Mouse (Mus musculus) 3T3-L1 (cell line): Measurements from ENCODE around the gene Cdh23.

Source experiments
- DNase-seq: peaks from one replicate; pipeline ENCODE4 v3.0.0-alpha.2; 2015; ENCODE audit warnings: low read depth, low spot score

Gene Cdh23

DNA sequence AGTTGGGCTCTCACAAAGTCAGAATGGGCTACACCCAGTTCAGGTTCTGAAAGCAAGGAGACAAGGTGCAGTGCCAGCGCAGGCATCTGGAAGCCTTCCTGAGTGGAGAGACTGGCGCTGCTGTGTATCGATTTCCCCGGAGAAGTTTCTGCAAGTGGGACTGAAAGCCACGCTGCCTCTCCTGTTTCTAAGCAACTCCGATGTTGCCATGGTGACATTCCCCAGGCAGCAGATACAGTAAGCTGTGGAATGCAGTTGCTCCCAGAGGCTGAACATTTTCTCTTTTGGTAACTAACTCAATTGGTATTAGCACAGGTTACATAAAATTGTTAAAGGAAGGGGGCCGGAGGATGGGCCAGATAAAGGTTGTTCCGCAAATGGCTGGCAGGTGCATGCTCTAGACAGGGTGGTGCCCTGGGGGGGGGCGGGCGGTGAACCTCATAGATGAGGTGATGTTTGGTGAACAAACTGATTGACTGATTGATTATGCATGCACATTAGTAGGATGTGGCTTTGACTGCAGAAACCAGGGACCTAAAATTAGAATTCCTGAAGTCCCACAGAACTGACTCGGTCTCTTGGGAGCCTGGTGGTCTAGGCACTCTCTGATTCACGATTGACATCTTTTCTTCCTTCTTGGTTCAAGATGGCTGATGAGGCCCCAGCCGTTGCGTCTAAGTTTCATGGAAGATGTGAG, 410.5 kb downstream of the Cdh23 start:
- DNase-seq: peak; percentile 57

DNA sequence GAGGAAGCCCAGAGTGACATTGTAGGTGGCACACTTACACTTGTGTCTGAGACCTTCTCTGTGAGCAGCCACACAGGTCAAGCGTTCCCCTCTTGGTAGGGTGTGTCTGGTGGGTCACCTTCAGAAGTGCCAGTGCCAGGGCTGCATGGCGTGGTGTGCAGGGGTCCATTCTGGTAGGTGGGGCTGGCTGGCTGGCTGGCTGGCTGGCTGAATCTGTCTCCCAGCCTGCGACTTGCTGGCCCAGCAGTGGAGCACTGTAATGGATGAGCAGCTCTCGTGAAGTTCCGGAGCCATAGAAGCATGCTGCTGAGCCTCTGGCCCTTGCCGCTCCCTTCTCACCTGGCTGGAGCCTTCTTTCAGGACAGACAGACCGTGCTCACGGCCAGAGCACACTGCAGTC, 411.1 kb downstream of the Cdh23 start:
- no peak for DNase-seq

DNA sequence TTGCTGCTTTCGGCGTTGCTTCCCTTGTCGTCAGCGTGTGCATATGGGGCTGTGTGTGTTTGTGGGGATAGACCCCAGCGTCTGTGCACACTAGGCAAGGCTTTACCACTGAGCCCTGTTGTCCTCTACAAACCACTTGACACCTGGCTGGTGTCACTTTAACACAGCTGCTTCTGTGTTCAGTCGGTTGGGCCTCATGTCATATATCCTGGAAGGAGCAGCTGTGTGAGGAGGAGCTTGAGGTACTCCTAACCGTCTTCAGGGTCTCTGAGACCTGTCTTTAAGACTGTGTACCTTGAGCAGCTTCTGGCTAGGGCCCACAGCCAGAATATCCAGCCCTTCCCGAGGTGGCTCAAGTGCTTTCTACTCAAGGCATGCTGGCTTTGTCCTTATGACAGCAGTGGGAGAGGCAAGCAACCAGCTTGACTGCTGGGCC, 411.6 kb downstream of the Cdh23 start:
- no peak for DNase-seq

DNA sequence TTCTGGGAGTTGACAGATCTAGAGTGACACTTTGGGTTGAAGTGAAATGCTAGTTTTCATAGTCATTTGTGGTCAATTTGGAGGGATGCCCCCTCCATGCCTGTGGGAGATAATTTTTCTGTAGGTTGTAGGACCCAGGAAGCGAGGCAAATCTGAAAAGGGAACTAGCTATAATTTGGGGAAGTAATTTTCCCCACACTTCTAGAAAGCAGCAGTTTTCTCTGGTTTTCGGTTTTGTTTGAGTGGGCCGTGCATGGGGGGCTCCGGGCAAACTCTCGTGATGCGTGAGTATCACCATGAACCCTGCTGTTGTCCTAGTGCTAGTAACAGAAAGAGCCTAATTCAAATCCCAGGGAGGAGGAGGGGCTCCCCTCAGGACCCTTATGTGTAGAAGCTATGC, 412.0 kb downstream of the Cdh23 start:
- no peak for DNase-seq

GRCm38 (mm10) chr10:60282116-60283014, 413.9 kb downstream of the Cdh23 start:
- peak; percentile 58 for DNase-seq

DNA sequence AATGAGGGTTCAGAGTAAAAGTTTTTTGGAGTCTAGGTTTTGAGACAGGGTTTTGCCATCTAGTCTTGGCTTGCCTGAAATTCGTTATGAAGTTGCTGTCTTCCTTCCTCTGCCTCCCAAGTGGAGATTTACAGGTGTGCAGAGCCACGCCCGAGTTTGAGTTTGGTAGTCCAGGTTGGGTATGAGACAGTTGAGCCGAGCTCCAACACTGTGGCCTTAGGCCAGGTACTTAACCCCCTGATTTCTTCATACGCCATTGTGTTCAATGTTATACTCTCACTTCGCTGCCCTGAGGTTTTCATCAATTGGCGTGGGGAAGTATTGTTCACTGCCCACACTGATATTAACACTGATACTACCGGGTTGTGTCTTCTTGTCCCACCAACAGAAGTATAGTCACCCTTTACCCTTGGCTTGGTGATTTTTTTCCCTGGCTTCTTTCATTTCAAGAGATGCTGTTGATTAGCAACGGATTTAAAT, 414.7 kb downstream of the Cdh23 start:
- no peak for DNase-seq

- DNase-seq: no peak
Measured at GRCm38 (mm10) chr10:60280353-60280752, 415.9 kb downstream of the Cdh23 start.

DNA sequence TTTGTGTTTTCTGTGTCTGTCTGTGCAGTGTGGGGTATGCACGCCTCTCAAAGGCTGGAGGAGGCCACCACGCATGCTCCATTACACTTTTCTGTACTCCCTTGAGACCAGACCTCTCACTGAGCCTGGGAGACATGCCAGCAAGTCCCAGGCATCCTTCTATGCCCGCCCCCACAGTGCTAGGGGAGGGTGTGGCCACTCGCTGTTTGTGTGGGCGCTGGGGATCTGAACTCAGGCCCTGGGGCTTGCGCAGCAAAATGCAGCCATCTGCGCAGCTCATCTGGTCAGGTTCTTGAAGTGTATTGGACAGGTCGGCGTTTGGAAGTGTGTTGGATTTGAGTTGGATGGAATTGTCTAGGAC, 416.4 kb downstream of the Cdh23 start:
- peak; percentile 60 for DNase-seq

GRCm38 (mm10) chr10:60279290-60279940, 416.9 kb downstream of the Cdh23 start:
- no peak for DNase-seq

- no peak for DNase-seq
Measured at GRCm38 (mm10) chr10:60278786-60279185, 417.5 kb downstream of the Cdh23 start.

GRCm38 (mm10) chr10:60278006-60278399, 418.3 kb downstream of the Cdh23 start:
- DNase-seq: no peak

DNA sequence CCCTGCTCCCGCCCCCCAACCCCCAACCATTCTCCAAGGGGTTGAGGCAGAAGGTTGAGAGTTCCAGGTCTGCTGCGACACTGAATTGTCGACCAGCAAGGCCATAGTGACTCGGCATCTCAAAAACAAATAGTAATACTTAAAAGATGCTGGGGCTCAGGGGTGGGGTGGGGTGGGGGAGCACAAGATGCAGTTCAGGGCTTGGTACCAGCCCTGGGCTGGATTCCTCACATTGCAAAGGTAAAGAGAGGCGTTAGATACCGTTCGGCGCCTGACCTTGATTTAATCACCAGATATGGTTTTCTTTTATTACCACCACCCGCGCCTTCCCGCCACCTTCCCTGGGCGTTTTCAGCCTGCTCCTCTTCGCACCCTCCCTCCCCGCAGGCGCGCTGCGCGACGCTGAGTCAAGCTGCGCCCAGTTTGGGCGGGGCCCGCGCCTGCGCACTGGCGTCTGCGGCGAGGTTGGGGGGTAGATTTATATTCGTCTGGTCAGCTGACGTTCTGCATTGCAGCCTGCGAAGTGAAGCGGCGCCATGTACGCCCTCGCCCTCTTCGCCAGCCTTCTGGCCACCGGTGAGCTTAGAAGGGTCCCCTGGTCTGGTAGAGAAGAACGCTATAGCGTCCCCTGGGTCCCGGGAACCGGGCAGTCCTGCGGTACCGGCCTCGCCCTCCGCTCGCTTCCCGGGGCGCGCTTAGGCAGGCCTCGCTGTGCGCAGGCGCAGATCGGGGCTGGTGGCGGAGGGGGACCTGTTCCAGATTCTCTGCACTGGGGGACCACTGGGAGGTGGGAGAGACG, 418.9 kb downstream of the Cdh23 start, which contains the start of gene Psap:
Gene Psap (plus strand): TSS at position 421 of the 799 bp plus-strand sequence.
- DNase-seq: peak; percentile 86

GRCm38 (mm10) chr10:60273382-60273781, 422.9 kb downstream of the Cdh23 start:
- no peak for DNase-seq

- DNase-seq: no peak
Measured at GRCm38 (mm10) chr10:60272241-60272640, 424.0 kb downstream of the Cdh23 start.

DNA sequence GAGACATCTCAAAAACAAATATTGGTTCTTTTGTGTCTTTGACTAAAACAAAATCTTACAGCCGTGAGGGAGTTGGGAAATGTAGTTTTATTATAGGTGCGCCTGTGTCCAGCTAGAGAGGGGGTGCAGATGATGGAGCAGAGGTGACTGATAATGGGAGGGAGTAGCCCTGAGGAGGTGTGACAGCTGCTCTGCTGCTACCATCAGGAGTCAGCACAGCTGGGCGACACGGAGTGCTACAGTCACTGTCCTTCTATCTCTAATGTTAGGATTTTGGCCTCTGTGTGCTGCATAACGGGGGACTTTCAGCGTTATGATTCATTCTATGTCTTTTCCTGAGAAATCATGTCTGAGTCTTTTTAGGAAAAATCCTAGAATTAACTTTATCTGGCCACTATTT, 425.3 kb downstream of the Cdh23 start:
- no peak for DNase-seq

DNA sequence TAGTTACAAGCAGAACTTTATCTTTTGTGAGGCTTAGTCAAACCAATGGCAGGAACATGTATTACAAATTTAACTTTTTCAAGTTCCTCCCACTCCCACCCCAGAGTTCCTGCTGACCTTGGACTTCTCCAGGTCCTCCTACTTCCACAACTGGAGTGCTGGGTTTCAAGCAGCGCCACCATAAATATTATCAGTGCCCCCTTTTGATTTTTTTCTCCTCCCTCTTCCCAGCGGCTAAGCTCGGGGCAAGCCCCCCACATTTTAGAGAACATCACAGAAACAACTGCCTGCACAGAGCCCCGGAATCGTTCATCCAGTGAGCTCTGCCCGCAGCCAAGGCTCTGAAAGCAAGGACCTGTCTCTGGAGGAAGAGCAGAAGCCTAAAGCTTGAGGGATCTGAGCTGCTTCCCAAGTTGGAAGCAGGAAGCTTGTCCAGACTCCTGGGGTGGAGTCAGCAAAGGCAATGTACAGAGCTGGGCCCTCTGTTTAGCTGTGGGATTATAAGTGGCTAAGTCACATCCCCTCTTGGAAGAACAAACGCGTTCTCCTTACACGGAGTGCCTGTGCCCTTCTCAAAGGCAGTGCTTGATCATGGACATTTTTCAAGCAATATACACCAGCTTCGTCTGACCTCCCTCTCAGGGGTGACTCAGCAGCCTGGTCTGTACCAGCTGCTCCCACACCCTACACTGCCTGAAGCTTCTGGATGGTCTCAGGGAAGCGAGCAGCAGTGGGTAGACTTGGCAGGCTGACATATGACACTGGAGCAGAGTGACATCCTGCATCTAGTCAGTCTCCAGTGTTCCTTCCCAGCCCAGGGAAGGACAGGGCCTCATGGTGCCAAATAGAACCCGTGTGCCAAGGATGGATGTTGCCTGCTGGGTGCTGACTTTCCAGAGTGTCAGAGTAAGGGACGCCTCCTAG, 426.9 kb downstream of the Cdh23 start:
- peak; percentile 58 for DNase-seq

DNA sequence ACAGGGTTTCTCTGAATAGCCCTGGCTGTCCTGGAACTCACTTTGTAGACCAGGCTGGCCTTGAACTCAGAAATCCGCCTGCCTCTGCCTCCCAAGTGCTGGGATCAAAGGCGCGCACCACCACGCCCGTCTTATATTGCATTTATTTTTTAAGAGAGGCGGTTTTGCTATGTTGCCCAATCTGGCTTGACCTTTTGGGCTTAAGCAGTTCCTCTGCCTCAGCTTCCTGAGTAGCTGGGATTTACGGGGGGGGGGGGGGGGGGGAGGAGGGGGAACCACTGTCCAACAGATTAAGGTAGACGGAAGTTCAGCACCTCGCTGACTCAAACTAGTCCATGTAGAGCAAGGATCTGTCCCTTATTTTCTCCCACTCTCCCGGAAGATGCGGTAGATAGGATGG, 427.6 kb downstream of the Cdh23 start:
- no peak for DNase-seq

DNA sequence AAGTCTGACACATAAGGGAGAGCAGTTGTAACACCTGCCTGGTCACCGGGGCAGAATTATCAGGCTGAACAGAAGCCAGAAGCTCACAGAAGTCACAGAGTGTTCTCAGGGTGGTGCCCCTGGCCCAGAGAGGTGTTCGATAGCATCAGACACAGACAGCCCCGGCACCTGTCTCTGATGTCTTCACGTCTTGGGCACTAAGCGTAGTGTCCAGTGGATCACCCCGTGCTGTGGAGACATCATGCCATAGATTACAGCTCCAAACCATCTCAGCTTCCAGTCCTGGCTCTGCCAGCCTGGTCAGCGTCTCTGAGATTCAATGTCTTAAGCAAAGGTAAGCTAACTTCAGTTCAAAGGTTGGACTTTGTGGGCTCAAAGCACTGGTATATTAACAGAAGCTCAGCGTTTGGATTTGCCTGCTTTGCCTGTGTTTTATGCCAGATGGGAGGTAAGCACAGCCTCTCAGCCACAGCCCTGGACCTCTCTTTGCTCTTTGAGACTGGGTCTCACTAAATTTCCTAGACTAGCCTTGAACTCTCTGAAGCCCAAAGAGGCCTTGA, 429.4 kb downstream of the Cdh23 start:
- DNase-seq: no peak

GRCm38 (mm10) chr10:60265252-60265651, 431.0 kb downstream of the Cdh23 start:
- DNase-seq: no peak

GRCm38 (mm10) chr10:60263351-60263750, 432.9 kb downstream of the Cdh23 start:
- DNase-seq: no peak
